Mouse (Mus musculus) olfactory bulb, adult 2 months (tissue): ENCODE measurements around the gene Ackr2.

Source experiments
- CTCF ChIP-seq: fragments of 200-500 bp; IDR thresholded peaks from 2 replicates; pipeline ENCODE4 v1.5.1; 2012; ENCODE audit warnings: low read depth, mild to moderate bottlenecking, low read length, moderate library complexity; ENCODE audit not compliant: insufficient read depth
- POLR2A ChIP-seq: fragments of 200-500 bp; IDR thresholded peaks from 2 replicates; pipeline ENCODE4 v1.6.1; 2012; ENCODE audit warnings: mild to moderate bottlenecking, low read depth, low read length, moderate library complexity; ENCODE audit not compliant: insufficient read depth

GRCm38 (mm10) chr9:121867632-121868031 is 30.5 kb upstream of the Ackr2 start:
- no peak for TF ChIP-seq POLR2A
- TF ChIP-seq CTCF = no peak
